Mouse (Mus musculus) MEL (cell line): Measurements from ENCODE around the gene Npas4. TPM values are rescaled to one million over a fixed set of nuclear protein-coding genes. Genes with fewer than 3 reads are reported as not detected.

Source experiments
- DNase-seq: peaks from one replicate; pipeline ENCODE4 v3.0.0; 2011; ENCODE audit warnings: low read depth, low spot score
- H3K27ac ChIP-seq: 2 replicates; pipeline ENCODE4 v1.5.1; 2012; ENCODE audit warnings: low read depth, mild to moderate bottlenecking, control low read depth, low read length, moderate library complexity; ENCODE audit not compliant: control insufficient read depth
- H3K27me3 ChIP-seq, 2 experiments: fragments of 150-350 bp in 1 of 2; sonication (generic) in 1 of 2; 2 replicates each; pipeline ENCODE4 v1.6.1; 2012; ENCODE audit warnings: low read length in 2 of 2, mild to moderate bottlenecking in 2 of 2, improper control_type of control experiment in 1 of 2, moderate library complexity in 1 of 2; ENCODE audit not compliant: insufficient read depth in 2 of 2, control insufficient read depth in 1 of 2
- H3K36me3 ChIP-seq, 2 experiments: 2 replicates each; pipeline ENCODE4 v1.6.1; 2012 to 2014; ENCODE audit warnings: low read length in 2 of 2, improper control_type of control experiment in 1 of 2, inconsistent platforms in 1 of 2, mild to moderate bottlenecking in 1 of 2; ENCODE audit not compliant: insufficient read depth in 2 of 2, control insufficient read depth in 1 of 2
- H3K4me1 ChIP-seq, 2 experiments: fragments of 150-350 bp in 1 of 2; sonication (generic) in 1 of 2; 2 replicates each; pipeline ENCODE4 v1.6.1; 2012; ENCODE audit warnings: low read length in 2 of 2, improper control_type of control experiment in 1 of 2, mild to moderate bottlenecking in 1 of 2; ENCODE audit not compliant: insufficient read depth in 2 of 2, control insufficient read depth in 1 of 2
- H3K4me3 ChIP-seq, 2 experiments: fragments of 150-350 bp in 1 of 2; sonication (generic) in 1 of 2; 2 replicates each; pipeline ENCODE4 v1.5.1; 2012; ENCODE audit warnings: low read depth in 2 of 2, low read length in 2 of 2, mild to moderate bottlenecking in 2 of 2, moderate library complexity in 2 of 2, control low read depth in 1 of 2, improper control_type of control experiment in 1 of 2; ENCODE audit not compliant: control insufficient read depth in 1 of 2, insufficient read depth in 1 of 2
- H3K79me2 ChIP-seq: 2 replicates; pipeline ENCODE4 v1.6.1; 2012; ENCODE audit warnings: mild to moderate bottlenecking, low read length, moderate library complexity; ENCODE audit not compliant: control insufficient read depth, poor library complexity, insufficient read depth
- H3K9ac ChIP-seq: 2 replicates; pipeline ENCODE4 v1.6.1; 2012; ENCODE audit warnings: low read depth, mild to moderate bottlenecking, control low read depth, low read length, moderate library complexity; ENCODE audit not compliant: control insufficient read depth, poor library complexity, severe bottlenecking
- H3K9me3 ChIP-seq: fragments of 150-350 bp; sonication (generic); replicated peaks from 2 replicates; pipeline ENCODE4 v1.6.1; 2012; ENCODE audit warnings: mild to moderate bottlenecking, low read length, improper control_type of control experiment, moderate library complexity; ENCODE audit not compliant: insufficient read depth
- BHLHE40 ChIP-seq: IDR thresholded peaks from 2 replicates; pipeline ENCODE4 v1.6.1; 2012; ENCODE audit warnings: low read depth, mild to moderate bottlenecking, inconsistent platforms, low read length, improper control_type of control experiment, borderline replicate concordance
- CHD1 ChIP-seq: IDR thresholded peaks from 2 replicates; pipeline ENCODE4 v1.6.1; 2012; ENCODE audit warnings: low read depth, mild to moderate bottlenecking, inconsistent platforms, low read length, improper control_type of control experiment
- CHD2 ChIP-seq: IDR thresholded peaks from 2 replicates; pipeline ENCODE4 v1.6.1; 2011; ENCODE audit warnings: low read length, improper control_type of control experiment
- CTCF ChIP-seq, 3 experiments: IDR thresholded peaks in 2 of 3; conservative IDR thresholded peaks in 1 of 3; 2 replicates each; pipeline ENCODE4 v1.5.1; 2011 to 2012; ENCODE audit warnings: low read length in 3 of 3, low read depth in 2 of 3, mild to moderate bottlenecking in 2 of 3, improper control_type of control experiment in 1 of 3, inconsistent platforms in 1 of 3, mixed read lengths in 1 of 3, moderate library complexity in 1 of 3; ENCODE audit not compliant: control insufficient read depth in 1 of 3, insufficient read depth in 1 of 3, poor library complexity in 1 of 3, severe bottlenecking in 1 of 3
- E2F4 ChIP-seq: IDR thresholded peaks from 2 replicates; pipeline ENCODE4 v1.6.1; 2011; ENCODE audit warnings: low read depth, low read length, improper control_type of control experiment, borderline replicate concordance
- EP300 ChIP-seq, 2 experiments: IDR thresholded peaks; 2 replicates each; pipeline ENCODE4 v1.6.1; 2011; ENCODE audit warnings: improper control_type of control experiment in 2 of 2, low read length in 2 of 2, low read depth in 1 of 2, mild to moderate bottlenecking in 1 of 2
- ETS1 ChIP-seq: IDR thresholded peaks from 2 replicates; pipeline ENCODE4 v1.6.1; 2012; ENCODE audit warnings: low read depth, mild to moderate bottlenecking, inconsistent platforms, low read length, improper control_type of control experiment, moderate library complexity
- GATA1 ChIP-seq: IDR thresholded peaks from 2 replicates; pipeline ENCODE4 v1.6.1; 2011; ENCODE audit warnings: low read depth, low read length, improper control_type of control experiment
- HCFC1 ChIP-seq: IDR thresholded peaks from 2 replicates; pipeline ENCODE4 v1.6.1; 2012; ENCODE audit warnings: low read depth, mild to moderate bottlenecking, inconsistent platforms, low read length, improper control_type of control experiment, moderate library complexity
- JUND ChIP-seq: IDR thresholded peaks from 2 replicates; pipeline ENCODE4 v1.6.1; 2011; ENCODE audit warnings: low read depth, mild to moderate bottlenecking, improper control_type of control experiment, low read length
- MAFK ChIP-seq: IDR thresholded peaks from 2 replicates; pipeline ENCODE4 v1.6.1; 2011; ENCODE audit warnings: low read depth, mild to moderate bottlenecking, low read length, improper control_type of control experiment, borderline replicate concordance
- MAX ChIP-seq: IDR thresholded peaks from 2 replicates; pipeline ENCODE4 v1.6.1; 2011; ENCODE audit warnings: low read length, improper control_type of control experiment
- MXI1 ChIP-seq: IDR thresholded peaks from 2 replicates; pipeline ENCODE4 v1.6.1; 2011; ENCODE audit warnings: mild to moderate bottlenecking, low read depth, low read length, improper control_type of control experiment
- MYB ChIP-seq: IDR thresholded peaks from 2 replicates; pipeline ENCODE4 v1.6.1; 2011; ENCODE audit warnings: mild to moderate bottlenecking, low read depth, low read length, improper control_type of control experiment
- NELFE ChIP-seq: IDR thresholded peaks from 2 replicates; pipeline ENCODE4 v1.6.1; 2011; ENCODE audit warnings: low read depth, low read length, improper control_type of control experiment
- NRF1 ChIP-seq: IDR thresholded peaks from 2 replicates; pipeline ENCODE4 v1.6.1; 2014; ENCODE audit warnings: low read depth, mild to moderate bottlenecking, inconsistent platforms, low read length, improper control_type of control experiment, moderate library complexity; ENCODE audit not compliant: poor library complexity, insufficient read depth, severe bottlenecking
- POLR2AphosphoS5 ChIP-seq: IDR thresholded peaks from 2 replicates; pipeline ENCODE4 v1.6.1; 2012; ENCODE audit warnings: low read depth, borderline replicate concordance, mild to moderate bottlenecking, inconsistent platforms, low read length, moderate library complexity, mixed read lengths
- SIN3A ChIP-seq: IDR thresholded peaks from 2 replicates; pipeline ENCODE4 v1.6.1; 2012; ENCODE audit warnings: low read length, improper control_type of control experiment, inconsistent platforms
- SMC3 ChIP-seq: IDR thresholded peaks from 2 replicates; pipeline ENCODE4 v1.6.1; 2011; ENCODE audit warnings: low read depth, low read length, improper control_type of control experiment
- TBP ChIP-seq: IDR thresholded peaks from 2 replicates; pipeline ENCODE4 v1.8.0; 2011; ENCODE audit warnings: low read depth, low read length, improper control_type of control experiment
- USF1 ChIP-seq: IDR thresholded peaks from 2 replicates; pipeline ENCODE4 v1.6.1; 2014; ENCODE audit warnings: low read depth, mild to moderate bottlenecking, inconsistent platforms, low read length, improper control_type of control experiment, moderate library complexity
- USF2 ChIP-seq, 2 experiments: IDR thresholded peaks; 2 replicates each; pipeline ENCODE4 v1.6.1; 2011 to 2012; ENCODE audit warnings: improper control_type of control experiment in 2 of 2, low read length in 2 of 2, borderline replicate concordance in 1 of 2, inconsistent platforms in 1 of 2, low read depth in 1 of 2, mild to moderate bottlenecking in 1 of 2; ENCODE audit not compliant: insufficient read depth in 1 of 2
- ZKSCAN1 ChIP-seq: IDR thresholded peaks from 2 replicates; pipeline ENCODE4 v1.6.1; 2012; ENCODE audit warnings: low read depth, mild to moderate bottlenecking, inconsistent platforms, low read length, improper control_type of control experiment, moderate library complexity
- ZMIZ1 ChIP-seq: IDR thresholded peaks from 2 replicates; pipeline ENCODE4 v1.6.1; 2012; ENCODE audit warnings: low read depth, mild to moderate bottlenecking, inconsistent platforms, low read length, improper control_type of control experiment, moderate library complexity
- polyA plus RNA-seq, 2 experiments: library from polyadenylated mRNA; stranded (reverse) in 1 of 2; unstranded in 1 of 2; fragments of >175 nt in 1 of 2; fragments of >200 nt in 1 of 2; gene quantifications; 2 replicates each; pipeline versions ENCODE4 v1.2.1 to v1.2.4; 2012; ENCODE audit warnings: low replicate concordance in 2 of 2, low read depth in 1 of 2; ENCODE audit not compliant: insufficient read length in 2 of 2, insufficient read depth in 1 of 2, missing spikeins in 1 of 2
- total RNA-seq: library from RNA; depleted of rRNA; stranded (reverse); fragments of 300-350 nt; gene quantifications from 2 replicates; pipeline ENCODE4 v1.2.3, GENCODE M21; 2012

The Npas4 gene
- total and polyA plus RNA-seq, 3 experiments: not detected

DNA sequence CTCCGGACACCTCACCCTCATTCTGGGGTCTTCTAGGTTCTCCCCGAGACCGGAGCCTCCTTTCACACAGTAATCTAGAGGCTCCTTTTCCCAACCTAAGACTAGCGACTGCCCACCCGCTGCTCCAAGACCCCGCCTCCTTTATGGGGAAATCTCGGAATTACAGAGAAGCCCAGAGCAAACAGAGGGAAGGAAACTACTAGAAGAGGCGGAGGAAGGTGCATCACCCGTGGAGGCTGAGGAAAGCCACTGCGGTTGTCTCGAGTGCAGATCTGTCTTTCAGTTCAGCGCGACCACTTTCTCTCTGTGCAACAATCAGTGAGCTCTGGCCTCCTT is 46.9 kb downstream of the Npas4 start:
- TF ChIP-seq SMC3 (no peak), ZMIZ1 (no peak), ZKSCAN1 (no peak), CHD1 (no peak), HCFC1 (no peak), USF2 (IDR thresholded peaks at IDR 0.05; ENCODE audit: borderline replicate concordance in 1 of 2, insufficient read depth in 1 of 2, low read depth in 1 of 2, low read length in 2 of 2) (no peak), JUND (no peak), MYB (no peak), USF1 (no peak), GATA1 (no peak), ETS1 (no peak), TBP (no peak), EP300 (IDR thresholded peaks at IDR 0.05; ENCODE audit: low read depth in 1 of 2, low read length in 2 of 2) (no peak), CHD2 (no peak), SIN3A (no peak), NELFE (no peak), MAX (no peak), E2F4 (no peak)
- no peaks in the 10 kb centered on the region for H3K79me2 ChIP-seq
- H3K9me3 ChIP-seq: no peaks in the 10 kb centered on the region
- no peak for DNase-seq
- peaks cover 4 to 11% of the 10 kb centered on the region in 2 experiments for H3K27me3 ChIP-seq
- H3K4me1 ChIP-seq: no peaks in the 10 kb centered on the region; a peak in 1 of 4 replicates
- H3K9ac ChIP-seq: no peak overlapping the region
- no peaks in the 10 kb centered on the region for H3K36me3 ChIP-seq
- peak overlapping the region in 1 of 2 experiments; percentile 19; a peak in 1 of 4 replicates for H3K4me3 ChIP-seq
- H3K27ac ChIP-seq: no peak overlapping the region

DNA sequence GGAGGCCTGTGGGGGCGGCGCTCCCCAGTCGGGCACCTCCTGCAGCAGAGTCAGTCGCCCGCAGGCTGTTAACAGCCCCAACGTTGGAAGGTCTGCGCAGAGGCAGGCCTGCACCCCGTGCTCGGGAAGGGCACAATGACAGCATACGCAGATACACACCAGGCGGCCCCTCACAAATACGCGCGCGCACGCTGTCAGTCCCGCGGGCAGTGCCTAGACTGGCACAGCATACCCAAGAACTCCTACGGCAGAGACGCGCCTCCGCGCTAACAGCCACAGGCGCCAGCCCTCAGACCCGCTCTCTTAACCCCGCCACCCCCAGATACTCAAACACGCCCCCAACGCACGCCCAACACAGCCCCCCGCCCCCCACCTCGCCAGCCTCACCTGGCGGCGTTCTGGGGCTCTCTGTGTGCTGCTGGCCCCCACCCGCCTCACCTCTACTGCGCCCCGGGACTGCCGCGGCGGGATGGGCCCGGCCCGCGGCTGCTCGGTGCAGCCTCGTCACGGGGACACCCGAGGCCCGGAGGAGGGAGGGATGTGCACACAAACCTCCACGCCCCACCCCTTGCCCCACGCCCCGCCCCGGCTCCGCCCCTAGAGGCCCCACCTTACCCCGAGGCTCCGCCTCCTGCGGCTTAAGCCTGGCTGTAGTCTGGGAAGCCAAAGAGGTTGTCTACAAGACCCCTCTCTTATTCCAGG is 47.4 kb downstream of the Npas4 start, which contains the start of gene Peli3:
TSS of gene Peli3 (minus strand) at position 577 of the 702 bp plus-strand sequence.
- TF ChIP-seq BHLHE40 (no peak), MAFK (no peak), CHD2 (no peak), TBP (no peak), USF1 (peak; percentile 44; the same call in 1 of the 2 replicates), NRF1 (no peak; the same call in 1 of the 2 replicates), USF2 (IDR thresholded peaks at IDR 0.05; ENCODE audit: borderline replicate concordance in 1 of 2, insufficient read depth in 1 of 2, low read depth in 1 of 2, low read length in 2 of 2) (no peak), ZKSCAN1 (no peak), ETS1 (no peak), SMC3 (no peak), SIN3A (no peak; the same call in 1 of the 2 replicates), MXI1 (peak; percentile 51), JUND (no peak), CTCF (IDR thresholded peaks at IDR 0.05 in 2 of 3, conservative IDR thresholded peaks at IDR 0.05 in 1 of 3; ENCODE audit: control insufficient read depth in 1 of 3, insufficient read depth in 1 of 3, low read depth in 2 of 3, low read length in 3 of 3, poor library complexity in 1 of 3, severe bottlenecking in 1 of 3) (no peak), POLR2AphosphoS5 (no peak)
- H3K79me2 ChIP-seq: no peaks in the 10 kb centered on the region
- H3K4me3 ChIP-seq: peak within 1 kb of the TSS; percentile 49 to 86
- peak within 1 kb of the TSS; percentile 27; the same call in 1 of the 2 replicates for H3K9ac ChIP-seq
- no peaks in the 10 kb centered on the region for H3K9me3 ChIP-seq
- peaks cover 4 to 10% of the 10 kb centered on the region in 2 experiments for H3K27me3 ChIP-seq
- H3K4me1 ChIP-seq: no peaks in the 10 kb centered on the region; a peak in 1 of 4 replicates
- H3K36me3 ChIP-seq: no peaks in the 10 kb centered on the region
- DNase-seq: peak; percentile 79
- no peak within 1 kb of the TSS for H3K27ac ChIP-seq
